Mouse (Mus musculus) hindbrain, embryonic 11.5 days (tissue): ENCODE measurements around the gene Slc31a2. TPM values are rescaled to one million over a fixed set of nuclear protein-coding genes. Genes with fewer than 3 reads are reported as not detected.

ENCODE experiments used
- ATAC-seq: fragments of 200-750 bp; cut with Nextera tagmentation; 2 replicates; pipeline ENCODE4 v1.8.0; 2017; ENCODE audit warnings: mild to moderate bottlenecking, moderate TSS enrichment, moderate library complexity; ENCODE audit not compliant: low FRiP score
- DNase-seq: peaks from one replicate; pipeline ENCODE4 v3.0.0-alpha.2; 2015; ENCODE audit warnings: low spot score
- H3K27ac ChIP-seq: fragments of 300-500 bp; sonication (generic); 2 replicates; pipeline ENCODE4 v1.5.1; 2014; ENCODE audit warnings: mild to moderate bottlenecking, low read depth, low read length
- H3K27me3 ChIP-seq: fragments of 300-500 bp; sonication (generic); 2 replicates; pipeline ENCODE4 v1.6.1; 2014; ENCODE audit warnings: mild to moderate bottlenecking, low read length, moderate library complexity, mixed read lengths; ENCODE audit not compliant: control insufficient read depth, insufficient read depth
- H3K36me3 ChIP-seq: fragments of 300-500 bp; sonication (generic); 2 replicates; pipeline ENCODE4 v1.6.1; 2014; ENCODE audit warnings: mild to moderate bottlenecking, low read length, moderate library complexity, mixed read lengths; ENCODE audit not compliant: control insufficient read depth, insufficient read depth
- H3K4me1 ChIP-seq: fragments of 300-500 bp; sonication (generic); replicated peaks from 2 replicates; pipeline ENCODE4 v1.6.1; 2014; ENCODE audit warnings: low read length, mixed read lengths; ENCODE audit not compliant: control insufficient read depth, insufficient read depth
- H3K4me2 ChIP-seq: fragments of 300-500 bp; sonication (generic); replicated peaks from 2 replicates; pipeline ENCODE4 v1.6.1; 2014; ENCODE audit warnings: mild to moderate bottlenecking, low read depth, low read length
- H3K4me3 ChIP-seq: fragments of 300-500 bp; sonication (generic); 2 replicates; pipeline ENCODE4 v1.5.1; 2014; ENCODE audit warnings: low read depth, low read length
- H3K9ac ChIP-seq: fragments of 300-500 bp; sonication (generic); 2 replicates; pipeline ENCODE4 v1.6.1; 2014; ENCODE audit warnings: low read depth, low read length
- H3K9me3 ChIP-seq: fragments of 300-500 bp; sonication (generic); 2 replicates; pipeline ENCODE4 v1.6.1; 2016; ENCODE audit warnings: low read length; ENCODE audit not compliant: control insufficient read depth
- WGBS: fragments of 180-500 bp; shearing (Covaris S2); extraction: QIAGEN DNeasy Blood & Tissue Kit; methylation state at CpG from one replicate; pipeline ENCODE4 v1.1.7; 2014; 5-methylcytosine and 5-hydroxymethylcytosine counted together
- polyA plus RNA-seq: library from polyadenylated mRNA; unstranded; fragments of >200 nt; fragmentation: Nextera tagmentation; extraction: Ambion mirVana; gene quantifications from 2 replicates; pipeline ENCODE4 v1.2.1, GENCODE M21; 2014

The Slc31a2 gene
- 11.8 and 13.3 TPM in 2 replicates for polyA plus RNA-seq

DNA sequence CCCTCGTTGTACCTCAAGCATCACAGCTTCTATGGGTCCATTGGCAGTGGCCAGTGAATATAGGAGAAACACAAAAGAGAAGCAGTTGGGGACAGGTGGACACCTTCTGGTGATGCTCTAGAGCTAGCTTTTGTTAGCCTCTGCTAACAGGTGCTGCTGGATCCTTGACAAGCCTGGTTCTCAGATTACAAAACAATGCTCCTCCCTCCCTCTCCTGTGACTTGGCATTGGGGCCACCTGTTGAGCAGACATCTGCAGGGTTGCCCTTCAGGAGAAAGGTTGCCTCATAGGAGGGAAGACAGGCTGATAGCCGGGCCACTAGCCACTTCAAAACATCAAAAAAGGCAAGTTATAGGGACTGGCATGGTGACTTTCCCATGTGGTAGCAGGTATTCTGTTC, at the start of gene Slc31a2:
TSS of gene Slc31a2 (plus strand) at position 287 of the 400 bp plus-strand sequence.
- Histone ChIP-seq H3K4me1 (no peaks in the 10 kb centered on the region; the same call in 1 of the 2 replicates), H3K27ac (no peak within 1 kb of the TSS), H3K36me3 (no peaks in the 10 kb centered on the region), H3K4me3 (no peak within 1 kb of the TSS), H3K9me3 (no peaks in the 10 kb centered on the region), H3K4me2 (no peak within 1 kb of the TSS), H3K27me3 (no peaks in the 10 kb centered on the region), H3K9ac (no peak within 1 kb of the TSS)
- ATAC-seq, result no peak
- no peak for DNase-seq
- WGBS, result 57% methylated on average over 2 of the region's 2 CpGs

GRCm38 (mm10) chr4:62213490-62213889, 48.9 kb upstream of the Slc31a2 start:
- Histone ChIP-seq H3K4me1 (no peaks in the 10 kb centered on the region), H3K36me3 (no peaks in the 10 kb centered on the region), H3K27me3 (no peaks in the 10 kb centered on the region), H3K27ac (no peak overlapping the region), H3K4me2 (no peak overlapping the region), H3K9ac (no peak overlapping the region), H3K9me3 (no peaks in the 10 kb centered on the region), H3K4me3 (no peak overlapping the region)
- ATAC-seq (no peak), DNase-seq (no peak)
- WGBS, result 78% methylated on average over 2 of the region's 2 CpGs

- peak; percentile 62 for DNase-seq
- no peak overlapping the region for H3K9ac ChIP-seq
- H3K4me1 ChIP-seq, result no peaks in the 10 kb centered on the region
- H3K9me3 ChIP-seq, result no peaks in the 10 kb centered on the region
- H3K36me3 ChIP-seq, result no peaks in the 10 kb centered on the region
- WGBS, result 39% methylated on average over 10 of the region's 10 CpGs
- ATAC-seq, result peak; percentile 30; the same call in 1 of the 2 replicates
- no peaks in the 10 kb centered on the region for H3K27me3 ChIP-seq
- H3K27ac ChIP-seq, result no peak overlapping the region
- no peak overlapping the region for H3K4me2 ChIP-seq
- H3K4me3 ChIP-seq, result no peak overlapping the region
These were observed 34.0 kb upstream of the Slc31a2 start for GRCm38 (mm10) chr4:62228391-62228790.

GRCm38 (mm10) chr4:62229448-62229847, 32.9 kb upstream of the Slc31a2 start:
- Histone ChIP-seq H3K9ac (no peak overlapping the region), H3K9me3 (no peaks in the 10 kb centered on the region), H3K4me2 (no peak overlapping the region), H3K27ac (no peak overlapping the region), H3K4me1 (no peaks in the 10 kb centered on the region), H3K4me3 (no peak overlapping the region), H3K27me3 (no peaks in the 10 kb centered on the region), H3K36me3 (no peaks in the 10 kb centered on the region)
- 91% methylated on average over 7 of the region's 7 CpGs for WGBS
- no peak for ATAC-seq
- no peak for DNase-seq

DNA sequence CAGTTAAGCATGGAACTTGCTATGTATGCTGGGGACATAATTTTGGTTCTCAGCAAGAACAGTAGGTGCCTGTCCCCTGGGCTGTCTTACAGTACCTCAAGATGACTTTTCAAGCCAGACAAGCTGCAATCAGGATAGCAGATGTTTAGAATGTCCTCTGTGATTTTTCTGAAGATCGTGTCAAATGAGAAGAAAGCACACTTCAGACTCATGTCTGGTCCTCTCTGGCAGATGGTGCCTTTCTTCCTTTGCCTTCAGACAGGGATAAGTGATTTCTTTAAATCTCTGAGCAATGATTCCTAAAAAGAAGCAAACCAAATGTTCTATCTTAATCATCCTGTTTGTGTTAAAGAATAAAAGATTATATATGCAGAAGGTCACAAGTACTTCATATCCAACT, 32.2 kb upstream of the Slc31a2 start:
- Histone ChIP-seq H3K36me3 (no peaks in the 10 kb centered on the region), H3K9ac (no peak overlapping the region), H3K27ac (no peak overlapping the region), H3K27me3 (no peaks in the 10 kb centered on the region), H3K4me1 (no peaks in the 10 kb centered on the region), H3K4me2 (no peak overlapping the region), H3K4me3 (no peak overlapping the region), H3K9me3 (no peaks in the 10 kb centered on the region)
- 69% methylated on average over 1 of the region's 1 CpGs for WGBS
- DNase-seq (no peak), ATAC-seq (no peak)

DNA sequence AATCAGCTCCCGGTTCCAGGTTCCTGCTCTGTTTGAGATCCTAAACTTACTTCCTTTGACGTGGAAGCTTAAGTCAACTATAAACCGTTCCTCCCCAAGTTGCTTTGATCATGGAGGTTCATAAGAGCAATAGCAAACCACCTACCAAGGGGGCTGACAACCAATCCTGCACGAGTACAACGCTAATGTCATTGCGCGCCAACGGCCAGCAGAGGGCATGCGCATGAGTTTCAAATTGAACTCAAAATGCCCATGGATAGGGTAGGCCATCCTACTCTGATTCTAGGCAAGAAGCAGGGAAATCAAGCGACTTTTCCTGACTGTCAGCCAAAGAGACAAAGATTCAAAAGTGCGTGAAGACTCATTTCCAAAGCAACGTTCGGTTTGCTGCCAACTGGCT, 31.6 kb upstream of the Slc31a2 start, which contains the start of gene Zfp37:
TSS of gene Zfp37 (minus strand) at position 279 of the 400 bp plus-strand sequence.
- Histone ChIP-seq H3K9ac (no peak within 1 kb of the TSS), H3K9me3 (no peaks in the 10 kb centered on the region), H3K4me2 (no peak within 1 kb of the TSS), H3K27me3 (no peaks in the 10 kb centered on the region), H3K36me3 (no peaks in the 10 kb centered on the region), H3K27ac (no peak within 1 kb of the TSS), H3K4me1 (no peaks in the 10 kb centered on the region), H3K4me3 (no peak within 1 kb of the TSS)
- DNase-seq (no peak), ATAC-seq (no peak)
- WGBS, result 73% methylated on average over 13 of the region's 13 CpGs

GRCm38 (mm10) chr4:62240586-62240985, 21.8 kb upstream of the Slc31a2 start:
- WGBS, result 59% methylated on average over 6 of the region's 6 CpGs
- no peaks in the 10 kb centered on the region for H3K4me1 ChIP-seq
- H3K9me3 ChIP-seq, result no peaks in the 10 kb centered on the region
- ATAC-seq (no peak), DNase-seq (no peak)
- H3K27ac ChIP-seq, result no peak overlapping the region
- no peak overlapping the region for H3K4me2 ChIP-seq
- H3K4me3 ChIP-seq, result no peak overlapping the region
- H3K27me3 ChIP-seq, result no peaks in the 10 kb centered on the region
- no peaks in the 10 kb centered on the region for H3K36me3 ChIP-seq
- no peak overlapping the region for H3K9ac ChIP-seq

DNA sequence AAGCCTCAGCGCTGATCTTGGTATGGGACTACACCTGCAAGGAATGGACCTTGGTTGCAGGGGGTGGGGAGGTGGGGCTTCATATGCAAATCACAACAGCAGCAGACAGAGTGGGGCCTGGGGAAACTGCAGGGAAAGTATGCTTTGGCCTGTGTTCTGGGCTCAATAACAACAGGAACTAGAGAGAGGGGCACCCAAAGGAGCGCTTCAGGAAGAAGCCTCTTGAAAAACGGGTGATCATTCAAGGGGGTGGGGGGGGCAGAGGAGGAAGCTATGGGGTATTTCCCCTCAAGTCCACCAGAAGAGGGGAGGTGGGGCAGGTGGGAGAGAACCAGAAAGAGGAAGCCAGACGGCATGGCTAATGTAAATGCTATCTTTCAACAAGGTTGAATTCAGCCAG, 14.0 kb upstream of the Slc31a2 start:
- 51% methylated on average over 4 of the region's 4 CpGs for WGBS
- Histone ChIP-seq H3K27me3 (no peaks in the 10 kb centered on the region), H3K4me2 (no peak overlapping the region), H3K9ac (no peak overlapping the region), H3K36me3 (no peaks in the 10 kb centered on the region), H3K4me1 (no peaks in the 10 kb centered on the region), H3K27ac (no peak overlapping the region), H3K4me3 (no peak overlapping the region), H3K9me3 (no peaks in the 10 kb centered on the region)
- DNase-seq (no peak), ATAC-seq (no peak)

- WGBS, result 37% methylated on average over 3 of the region's 3 CpGs
- Histone ChIP-seq H3K36me3 (no peaks in the 10 kb centered on the region), H3K27ac (no peak overlapping the region), H3K9me3 (no peaks in the 10 kb centered on the region), H3K4me1 (no peaks in the 10 kb centered on the region), H3K27me3 (no peaks in the 10 kb centered on the region), H3K4me2 (no peak overlapping the region), H3K4me3 (no peak overlapping the region), H3K9ac (no peak overlapping the region)
- DNase-seq, result peak; percentile 48
- peak; percentile 66 for ATAC-seq
These were observed 11.3 kb upstream of the Slc31a2 start for GRCm38 (mm10) chr4:62250896-62251544.
